Mouse (Mus musculus) ZHBTc4 (cell line): ENCODE measurements around the gene Aire.
"Not testable (repeated sequence)": the region's sequence is repeated elsewhere in the genome, so short reads cannot be mapped to it uniquely, and the experiment has no call there.

Source experiments
- DNase-seq: peaks from one replicate; pipeline ENCODE4 v3.0.0-alpha.2; 2011; ENCODE audit warnings: low read depth, low spot score

Aire gene

GRCm38 (mm10) chr10:78054633-78055565 lies 11.5 kb upstream of the Aire start:
- peak; percentile 74 for DNase-seq

GRCm38 (mm10) chr10:78049519-78050035 lies 6.2 kb upstream of the Aire start:
- peak; percentile 74 for DNase-seq

GRCm38 (mm10) chr10:78048061-78048730 lies 4.8 kb upstream of the Aire start:
- DNase-seq: peak; percentile 88

- DNase-seq: no peak
Measured at GRCm38 (mm10) chr10:78046388-78046787, 3.0 kb upstream of the Aire start.

GRCm38 (mm10) chr10:78044531-78044930 lies 1.1 kb upstream of the Aire start:
- no peak for DNase-seq

GRCm38 (mm10) chr10:78042697-78043405 lies 559 bp downstream of the Aire start:
- DNase-seq: no peak

GRCm38 (mm10) chr10:78042096-78042495 lies 1.3 kb downstream of the Aire start:
- no peak for DNase-seq

- DNase-seq: no peak
Measured at GRCm38 (mm10) chr10:78041647-78042046, 1.8 kb downstream of the Aire start, which contains the start of gene Dnmt3l. TSS of gene Dnmt3l (plus strand) at chr10:78041947.

- no peak for DNase-seq
Measured at GRCm38 (mm10) chr10:78037139-78037538, 6.3 kb downstream of the Aire start.

- no peak for DNase-seq
Measured at GRCm38 (mm10) chr10:78031987-78032386, 11.4 kb downstream of the Aire start.

GRCm38 (mm10) chr10:78029080-78029479 lies 14.3 kb downstream of the Aire start:
- no peak for DNase-seq

GRCm38 (mm10) chr10:78028129-78028528 lies 15.3 kb downstream of the Aire start:
- DNase-seq: peak; percentile 89

GRCm38 (mm10) chr10:78025453-78025852 lies 18.0 kb downstream of the Aire start:
- DNase-seq: not testable (repeated sequence)

- not testable (repeated sequence) for DNase-seq
Measured at GRCm38 (mm10) chr10:78019984-78020383, 23.4 kb downstream of the Aire start.

GRCm38 (mm10) chr10:78019291-78019690 lies 24.1 kb downstream of the Aire start:
- no peak for DNase-seq

- DNase-seq: peak; percentile 86
Measured at GRCm38 (mm10) chr10:78018797-78019203, 24.6 kb downstream of the Aire start.

GRCm38 (mm10) chr10:78016366-78016765 lies 27.0 kb downstream of the Aire start:
- no peak for DNase-seq

- DNase-seq: no peak
Measured at GRCm38 (mm10) chr10:78015489-78015888, 27.9 kb downstream of the Aire start.

- peak; percentile 86 for DNase-seq
Measured at GRCm38 (mm10) chr10:78012661-78013495, 30.5 kb downstream of the Aire start.

GRCm38 (mm10) chr10:78011116-78011515 lies 32.3 kb downstream of the Aire start:
- not testable (repeated sequence) for DNase-seq

- DNase-seq: peak; percentile 23
Measured at GRCm38 (mm10) chr10:78010335-78010734, 33.1 kb downstream of the Aire start.
